Mouse (Mus musculus) forebrain, embryonic 12.5 days (tissue): Measurements from ENCODE around the gene Dnah7b. TPM values are rescaled to one million over a fixed set of nuclear protein-coding genes. Genes with fewer than 3 reads are reported as not detected.
"Not testable (repeated sequence)": the region's sequence is repeated elsewhere in the genome, so short reads cannot be mapped to it uniquely, and the experiment has no call there.

ENCODE experiments used
- ATAC-seq: fragments of 200-750 bp; cut with Nextera tagmentation; 2 replicates; pipeline ENCODE4 v1.8.0; 2017; ENCODE audit warnings: moderate TSS enrichment; ENCODE audit not compliant: low FRiP score
- H3K27ac ChIP-seq: fragments of 300-500 bp; sonication (generic); 2 replicates; pipeline ENCODE4 v1.5.1; 2016; ENCODE audit warnings: mild to moderate bottlenecking
- H3K27me3 ChIP-seq: fragments of 300-500 bp; sonication (generic); 2 replicates; pipeline ENCODE4 v1.6.1; 2016; ENCODE audit warnings: mild to moderate bottlenecking
- H3K36me3 ChIP-seq: fragments of 300-500 bp; sonication (generic); replicated peaks from 2 replicates; pipeline ENCODE4 v1.6.1; 2016; ENCODE audit warnings: mild to moderate bottlenecking
- H3K4me1 ChIP-seq: fragments of 300-500 bp; sonication (generic); 2 replicates; pipeline ENCODE4 v1.6.1; 2016
- H3K4me2 ChIP-seq: fragments of 300-500 bp; sonication (generic); 2 replicates; pipeline ENCODE4 v1.6.1; 2016; ENCODE audit warnings: mild to moderate bottlenecking, moderate library complexity
- H3K4me3 ChIP-seq: fragments of 300-500 bp; sonication (generic); replicated peaks from 2 replicates; pipeline ENCODE4 v1.5.1; 2016; ENCODE audit warnings: mild to moderate bottlenecking
- H3K9ac ChIP-seq: fragments of 300-500 bp; sonication (generic); 2 replicates; pipeline ENCODE4 v1.6.1; 2016; ENCODE audit warnings: mild to moderate bottlenecking
- H3K9me3 ChIP-seq: fragments of 300-500 bp; sonication (generic); 2 replicates; pipeline ENCODE4 v1.6.1; 2016
- WGBS: fragments of 180-500 bp; shearing (Covaris S2); methylation state at CpG from one replicate; pipeline ENCODE4 v1.1.7; 2016; 5-methylcytosine and 5-hydroxymethylcytosine counted together
- polyA plus RNA-seq: library from polyadenylated mRNA; unstranded; fragments of >200 nt; fragmentation: Nextera tagmentation; extraction: Ambion mirVana; gene quantifications from 2 replicates; pipeline ENCODE4 v1.2.1, GENCODE M21; 2016

Gene Dnah7b
- 2.3 and 2.9 TPM in 2 replicates for polyA plus RNA-seq

GRCm38 (mm10) chr1:46066015-46066414, at the start of gene Dnah7b:
Dnah7b (plus strand) TSS chr1:46066315.
- H3K4me3 ChIP-seq, result peak within 1 kb of the TSS; percentile 59
- H3K4me1 ChIP-seq, result no peaks in the 10 kb centered on the region
- no peaks in the 10 kb centered on the region for H3K9me3 ChIP-seq
- peak within 1 kb of the TSS; percentile 81 for H3K9ac ChIP-seq
- no peaks in the 10 kb centered on the region for H3K36me3 ChIP-seq
- H3K27me3 ChIP-seq, result no peaks in the 10 kb centered on the region
- peak within 1 kb of the TSS; percentile 68 for H3K4me2 ChIP-seq
- peak within 1 kb of the TSS; percentile 82 for H3K27ac ChIP-seq
- peak; percentile 24 for ATAC-seq
- 34% methylated on average over 1 of the region's 1 CpGs for WGBS

- Histone ChIP-seq H3K4me2 (no peak overlapping the region), H3K9me3 (no peaks in the 10 kb centered on the region), H3K4me1 (no peaks in the 10 kb centered on the region), H3K36me3 (no peaks in the 10 kb centered on the region), H3K4me3 (no peak overlapping the region), H3K27ac (no peak overlapping the region), H3K9ac (no peak overlapping the region), H3K27me3 (no peaks in the 10 kb centered on the region)
- WGBS, result 68% methylated on average over 2 of the region's 2 CpGs
- ATAC-seq, result no peak
These were observed 47.6 kb upstream of the Dnah7b start for GRCm38 (mm10) chr1:46018382-46018977.

GRCm38 (mm10) chr1:46022262-46022661, 43.9 kb upstream of the Dnah7b start:
- Histone ChIP-seq H3K4me1 (no peaks in the 10 kb centered on the region), H3K27ac (no peak overlapping the region), H3K9me3 (no peaks in the 10 kb centered on the region), H3K27me3 (no peaks in the 10 kb centered on the region), H3K4me2 (no peak overlapping the region), H3K9ac (no peak overlapping the region), H3K36me3 (no peaks in the 10 kb centered on the region), H3K4me3 (no peak overlapping the region)
- no peak for ATAC-seq
- 45% methylated on average over 2 of the region's 2 CpGs for WGBS

GRCm38 (mm10) chr1:46031993-46032555, 34.0 kb upstream of the Dnah7b start:
- 80% methylated on average over 1 of the region's 1 CpGs for WGBS

GRCm38 (mm10) chr1:46048188-46048587, 17.9 kb upstream of the Dnah7b start:
- Histone ChIP-seq H3K4me1 (no peaks in the 10 kb centered on the region), H3K4me3 (no peak overlapping the region), H3K27ac (no peak overlapping the region), H3K9me3 (no peaks in the 10 kb centered on the region), H3K27me3 (no peaks in the 10 kb centered on the region), H3K9ac (no peak overlapping the region), H3K36me3 (no peaks in the 10 kb centered on the region), H3K4me2 (no peak overlapping the region)
- no peak for ATAC-seq

More at GRCm38 (mm10) chr1:46031993-46032555, 34.0 kb upstream of the Dnah7b start:
- H3K9me3 ChIP-seq, result no peaks in the 10 kb centered on the region
- H3K27ac ChIP-seq, result no peak overlapping the region
- H3K4me3 ChIP-seq, result no peak overlapping the region
- no peak overlapping the region for H3K9ac ChIP-seq
- H3K4me1 ChIP-seq, result no peaks in the 10 kb centered on the region
- H3K4me2 ChIP-seq, result no peak overlapping the region
- no peaks in the 10 kb centered on the region for H3K27me3 ChIP-seq
- no peaks in the 10 kb centered on the region for H3K36me3 ChIP-seq
- ATAC-seq, result no peak

GRCm38 (mm10) chr1:46066484-46067251, 553 bp downstream of the Dnah7b start:
- peak; percentile 93 for ATAC-seq
- Histone ChIP-seq H3K9me3 (no peaks in the 10 kb centered on the region), H3K27ac (peak overlapping the region; percentile 82), H3K4me2 (peak overlapping the region; percentile 68), H3K4me1 (no peaks in the 10 kb centered on the region), H3K9ac (peak overlapping the region; percentile 81), H3K4me3 (peak overlapping the region; percentile 59), H3K36me3 (no peaks in the 10 kb centered on the region), H3K27me3 (no peaks in the 10 kb centered on the region)
- WGBS, result under 1% methylated on average over 28 of the region's 28 CpGs

GRCm38 (mm10) chr1:46068787-46069186, 2.7 kb downstream of the Dnah7b start:
- not testable (repeated sequence) for H3K36me3 ChIP-seq, ATAC-seq, H3K27ac ChIP-seq, H3K27me3 ChIP-seq, H3K4me3 ChIP-seq, H3K4me1 ChIP-seq, H3K4me2 ChIP-seq, H3K9me3 ChIP-seq, H3K9ac ChIP-seq
- WGBS, result 81% methylated on average over 3 of the region's 3 CpGs

- WGBS, result 91% methylated on average over 2 of the region's 2 CpGs
- no peak overlapping the region for H3K4me2 ChIP-seq
- ATAC-seq, result no peak
These were observed 11.8 kb downstream of the Dnah7b start for GRCm38 (mm10) chr1:46077891-46078290.

GRCm38 (mm10) chr1:46100484-46100883, 34.4 kb downstream of the Dnah7b start:
- no peaks in the 10 kb centered on the region for H3K36me3 ChIP-seq
- H3K9ac ChIP-seq, result no peak overlapping the region
- no peaks in the 10 kb centered on the region for H3K27me3 ChIP-seq
- ATAC-seq, result no peak
- H3K4me3 ChIP-seq, result no peak overlapping the region
- no peak overlapping the region for H3K27ac ChIP-seq
- H3K4me2 ChIP-seq, result no peak overlapping the region
- 93% methylated on average over 2 of the region's 2 CpGs for WGBS
- H3K4me1 ChIP-seq, result no peaks in the 10 kb centered on the region
- H3K9me3 ChIP-seq, result no peaks in the 10 kb centered on the region

More at GRCm38 (mm10) chr1:46077891-46078290, 11.8 kb downstream of the Dnah7b start:
- H3K27me3 ChIP-seq, result no peaks in the 10 kb centered on the region
- H3K4me1 ChIP-seq, result no peaks in the 10 kb centered on the region
- H3K36me3 ChIP-seq, result no peaks in the 10 kb centered on the region
- no peak overlapping the region for H3K4me3 ChIP-seq
- H3K9ac ChIP-seq, result no peak overlapping the region
- no peak overlapping the region for H3K27ac ChIP-seq
- no peaks in the 10 kb centered on the region for H3K9me3 ChIP-seq

GRCm38 (mm10) chr1:46112606-46113005, 46.5 kb downstream of the Dnah7b start:
- not testable (repeated sequence) for H3K9me3 ChIP-seq, H3K27ac ChIP-seq, H3K4me1 ChIP-seq, H3K4me3 ChIP-seq, H3K27me3 ChIP-seq, H3K36me3 ChIP-seq, ATAC-seq, H3K9ac ChIP-seq, H3K4me2 ChIP-seq

- H3K4me1 ChIP-seq, H3K4me2 ChIP-seq, H3K27ac ChIP-seq, H3K4me3 ChIP-seq, ATAC-seq, H3K27me3 ChIP-seq, H3K36me3 ChIP-seq, H3K9ac ChIP-seq, H3K9me3 ChIP-seq: not testable (repeated sequence)
- 90% methylated on average over 2 of the region's 2 CpGs for whole genome bisulfite sequencing
These were observed 51.1 kb downstream of the Dnah7b start for GRCm38 (mm10) chr1:46117179-46117578.

- Histone ChIP-seq H3K27ac (no peak overlapping the region), H3K27me3 (no peaks in the 10 kb centered on the region), H3K4me3 (no peak overlapping the region), H3K9me3 (no peaks in the 10 kb centered on the region), H3K9ac (no peak overlapping the region), H3K4me1 (no peaks in the 10 kb centered on the region), H3K4me2 (no peak overlapping the region), H3K36me3 (no peaks in the 10 kb centered on the region)
- no peak for ATAC-seq
- 72% methylated on average over 4 of the region's 4 CpGs for WGBS
These were observed 61.9 kb downstream of the Dnah7b start for GRCm38 (mm10) chr1:46128058-46128457.

- not testable (repeated sequence) for H3K9me3 ChIP-seq, H3K27me3 ChIP-seq, H3K27ac ChIP-seq, H3K4me3 ChIP-seq, H3K4me2 ChIP-seq, ATAC-seq, H3K9ac ChIP-seq, H3K4me1 ChIP-seq, H3K36me3 ChIP-seq
- 41% methylated on average over 2 of the region's 2 CpGs for WGBS
These were observed 130.7 kb downstream of the Dnah7b start for GRCm38 (mm10) chr1:46196835-46197234.
